Mouse (Mus musculus) heart, embryonic 11.5 days (tissue): ENCODE data around the gene Ubxn6. TPM values are rescaled to one million over a fixed set of nuclear protein-coding genes. Genes with fewer than 3 reads are reported as not detected.
A peak's percentile ranks its signal among the peaks of the same experiment; 100 is the strongest.

Source experiments
- ATAC-seq: fragments of 200-750 bp; cut with Nextera tagmentation; replicated peaks from 2 replicates; pipeline ENCODE4 v1.8.0; 2017; ENCODE audit warnings: moderate library complexity; ENCODE audit not compliant: insufficient number of reproducible peaks, low FRiP score, low TSS enrichment
- H3K27ac ChIP-seq: fragments of 300-500 bp; sonication (generic); 2 replicates; pipeline ENCODE4 v1.5.1; 2014; ENCODE audit warnings: mild to moderate bottlenecking, low read depth, low read length
- H3K27me3 ChIP-seq: fragments of 300-500 bp; sonication (generic); 2 replicates; pipeline ENCODE4 v1.6.1; 2014; ENCODE audit warnings: mild to moderate bottlenecking, low read length, mixed read lengths; ENCODE audit not compliant: control insufficient read depth, insufficient read depth
- H3K36me3 ChIP-seq: fragments of 300-500 bp; sonication (generic); 2 replicates; pipeline ENCODE4 v1.6.1; 2014; ENCODE audit warnings: mild to moderate bottlenecking, low read length, moderate library complexity, mixed read lengths; ENCODE audit not compliant: control insufficient read depth, insufficient read depth
- H3K4me1 ChIP-seq: fragments of 300-500 bp; sonication (generic); 2 replicates; pipeline ENCODE4 v1.6.1; 2014; ENCODE audit warnings: low read length; ENCODE audit not compliant: control insufficient read depth, insufficient read depth
- H3K4me2 ChIP-seq: fragments of 300-500 bp; sonication (generic); 2 replicates; pipeline ENCODE4 v1.6.1; 2014; ENCODE audit warnings: mild to moderate bottlenecking, moderate library complexity
- H3K4me3 ChIP-seq: fragments of 300-500 bp; sonication (generic); 2 replicates; pipeline ENCODE4 v1.5.1; 2014; ENCODE audit warnings: low read depth, low read length
- H3K9ac ChIP-seq: fragments of 300-500 bp; sonication (generic); 2 replicates; pipeline ENCODE4 v1.6.1; 2014; ENCODE audit warnings: mild to moderate bottlenecking, low read depth, low read length, moderate library complexity
- H3K9me3 ChIP-seq: fragments of 300-500 bp; sonication (generic); replicated peaks from 2 replicates; pipeline ENCODE4 v1.6.1; 2016; ENCODE audit warnings: low read length; ENCODE audit not compliant: control insufficient read depth
- WGBS: fragments of 180-500 bp; shearing (Covaris S2); extraction: QIAGEN DNeasy Blood & Tissue Kit; methylation state at CpG from one replicate; pipeline ENCODE4 v1.1.7; 2014; ENCODE audit not compliant: insufficient replicate concordance; 5-methylcytosine and 5-hydroxymethylcytosine counted together
- polyA plus RNA-seq: library from polyadenylated mRNA; unstranded; fragments of >200 nt; fragmentation: Nextera tagmentation; extraction: Ambion mirVana; gene quantifications from 2 replicates; pipeline ENCODE4 v1.2.1, GENCODE M21; 2014

Ubxn6 gene
- polyA plus RNA-seq, 1 experiment from 2014 or later: 37.3 TPM

GRCm38 (mm10) chr17:56036176-56036900 is 38.5 kb downstream of the Ubxn6 start, which contains the start of gene Sh3gl1:
Gene Sh3gl1, minus strand, starts transcription at chr17:56036635.
- peak within 1 kb of the TSS; percentile 82 for H3K4me2 ChIP-seq
- H3K9ac ChIP-seq: peak within 1 kb of the TSS; percentile 95
- no peaks in the 10 kb centered on the region for H3K9me3 ChIP-seq
- peak within 1 kb of the TSS; percentile 92 for H3K27ac ChIP-seq
- peak within 1 kb of the TSS; percentile 90 for H3K4me3 ChIP-seq
- peak; percentile 88 for ATAC-seq
- H3K36me3 ChIP-seq: peaks cover 2% of the 10 kb centered on the region; the same call in 1 of the 2 replicates
- no peaks in the 10 kb centered on the region for H3K27me3 ChIP-seq
- H3K4me1 ChIP-seq: peaks cover 15% of the 10 kb centered on the region
- WGBS: under 1% methylated on average over 74 of the region's 74 CpGs

GRCm38 (mm10) chr17:56035216-56035615 is 39.6 kb downstream of the Ubxn6 start:
- Histone ChIP-seq H3K4me3 (peak overlapping the region; percentile 90), H3K27me3 (no peaks in the 10 kb centered on the region), H3K9ac (peak overlapping the region; percentile 95), H3K9me3 (no peaks in the 10 kb centered on the region), H3K27ac (no peak overlapping the region), H3K4me1 (peaks cover 24% of the 10 kb centered on the region), H3K4me2 (peak overlapping the region; percentile 82), H3K36me3 (peaks cover 2% of the 10 kb centered on the region; the same call in 1 of the 2 replicates)
- ATAC-seq: no peak
- 67% methylated on average over 4 of the region's 4 CpGs for WGBS

GRCm38 (mm10) chr17:56034726-56035100 is 40.1 kb downstream of the Ubxn6 start:
- peaks cover 2% of the 10 kb centered on the region for H3K36me3 ChIP-seq
- peak overlapping the region; percentile 46; the same call in 1 of the 2 replicates for H3K9ac ChIP-seq
- 88% methylated on average over 6 of the region's 6 CpGs for WGBS
- H3K4me1 ChIP-seq: peaks cover 24% of the 10 kb centered on the region
- H3K9me3 ChIP-seq: no peaks in the 10 kb centered on the region
- peak overlapping the region; percentile 82 for H3K4me2 ChIP-seq
- no peak overlapping the region for H3K27ac ChIP-seq
- ATAC-seq: no peak
- no peaks in the 10 kb centered on the region for H3K27me3 ChIP-seq
- no peak overlapping the region for H3K4me3 ChIP-seq

GRCm38 (mm10) chr17:56034040-56034725 is 40.6 kb downstream of the Ubxn6 start:
- 81% methylated on average over 7 of the region's 7 CpGs for WGBS
- H3K4me3 ChIP-seq: no peak overlapping the region

GRCm38 (mm10) chr17:56032831-56033230 is 42.0 kb downstream of the Ubxn6 start:
- peaks cover 9% of the 10 kb centered on the region for H3K36me3 ChIP-seq
- H3K9me3 ChIP-seq: no peaks in the 10 kb centered on the region
- H3K27me3 ChIP-seq: no peaks in the 10 kb centered on the region
- ATAC-seq: no peak
- no peak overlapping the region for H3K4me2 ChIP-seq
- H3K4me3 ChIP-seq: no peak overlapping the region
- peaks cover 24% of the 10 kb centered on the region for H3K4me1 ChIP-seq
- 81% methylated on average over 7 of the region's 7 CpGs for WGBS
- peak overlapping the region; percentile 2; the same call in 1 of the 2 replicates for H3K9ac ChIP-seq
- H3K27ac ChIP-seq: no peak overlapping the region

More at GRCm38 (mm10) chr17:56034040-56034725, 40.6 kb downstream of the Ubxn6 start:
- Histone ChIP-seq H3K9ac (no peak overlapping the region), H3K27me3 (no peaks in the 10 kb centered on the region), H3K27ac (no peak overlapping the region), H3K36me3 (peaks cover 6% of the 10 kb centered on the region), H3K4me1 (peaks cover 24% of the 10 kb centered on the region), H3K4me2 (peak overlapping the region; percentile 82; the same call in 1 of the 2 replicates), H3K9me3 (no peaks in the 10 kb centered on the region)
- ATAC-seq: no peak

GRCm38 (mm10) chr17:56032127-56032733 is 42.6 kb downstream of the Ubxn6 start:
- no peaks in the 10 kb centered on the region for H3K27me3 ChIP-seq
- no peak overlapping the region for H3K4me2 ChIP-seq
- no peak overlapping the region for H3K9ac ChIP-seq
- WGBS: 77% methylated on average over 6 of the region's 6 CpGs
- H3K27ac ChIP-seq: no peak overlapping the region
- no peak overlapping the region for H3K4me3 ChIP-seq
- ATAC-seq: no peak
- H3K4me1 ChIP-seq: peaks cover 24% of the 10 kb centered on the region
- H3K36me3 ChIP-seq: peaks cover 11% of the 10 kb centered on the region
- H3K9me3 ChIP-seq: no peaks in the 10 kb centered on the region

- Histone ChIP-seq H3K4me1 (peaks cover 32% of the 10 kb centered on the region), H3K9me3 (no peaks in the 10 kb centered on the region), H3K27ac (no peak overlapping the region), H3K4me2 (no peak overlapping the region), H3K27me3 (no peaks in the 10 kb centered on the region), H3K36me3 (peaks cover 11% of the 10 kb centered on the region), H3K4me3 (no peak overlapping the region), H3K9ac (0 out of 2 replicates have a peak overlapping the region, but pooled peaks have one; percentile 39)
- ATAC-seq: no peak
- 90% methylated on average over 7 of the region's 7 CpGs for WGBS
These were observed 43.4 kb downstream of the Ubxn6 start for GRCm38 (mm10) chr17:56031431-56031830.

- no peak for ATAC-seq
- H3K4me2 ChIP-seq: no peak overlapping the region
- peaks cover 36% of the 10 kb centered on the region for H3K4me1 ChIP-seq
These were observed 43.9 kb downstream of the Ubxn6 start for GRCm38 (mm10) chr17:56030919-56031318.

More at GRCm38 (mm10) chr17:56030919-56031318, 43.9 kb downstream of the Ubxn6 start:
- H3K4me3 ChIP-seq: no peak overlapping the region
- no peaks in the 10 kb centered on the region for H3K9me3 ChIP-seq
- no peak overlapping the region for H3K27ac ChIP-seq
- H3K27me3 ChIP-seq: no peaks in the 10 kb centered on the region
- peaks cover 11% of the 10 kb centered on the region for H3K36me3 ChIP-seq
- no peak overlapping the region for H3K9ac ChIP-seq
- 49% methylated on average over 5 of the region's 5 CpGs for whole genome bisulfite sequencing
